Mouse (Mus musculus) CD8-positive naive resting alpha-beta T cell, adult 2 months (primary cell): Measurements from ENCODE around the gene Zfp966.
"Not testable (repeated sequence)": the region's sequence is repeated elsewhere in the genome, so short reads cannot be mapped to it uniquely, and the experiment has no call there.

Source experiments
- DNase-seq, 2 experiments: peaks; one replicate each; pipeline ENCODE4 v3.0.0; 2022; ENCODE audit warnings: low read depth in 2 of 2, low spot score in 2 of 2

The Zfp966 gene

GRCm38 (mm10) chr2:175931000-175931399 lies at the start of gene Zfp966:
Zfp966 (minus strand) TSS chr2:175931100.
- DNase-seq: not testable (repeated sequence)

GRCm38 (mm10) chr2:175965031-175965430 lies 34.1 kb upstream of the Zfp966 start, which contains the start of gene Gm2026:
Gm2026 (plus strand) TSS chr2:175965331.
- DNase-seq: not testable (repeated sequence)

GRCm38 (mm10) chr2:175869024-175869423 lies 61.9 kb downstream of the Zfp966 start, which contains the start of gene Gm6710:
Gm6710 (plus strand) TSS chr2:175869219.
- DNase-seq: not testable (repeated sequence)
